Mouse (Mus musculus): ENCODE measurements around the gene Amph. TPM values are rescaled to one million over a fixed set of nuclear protein-coding genes. Genes with fewer than 3 reads are reported as not detected.

Gene Amph
- polyA plus RNA-seq, 1 experiment, result not detected

DNA sequence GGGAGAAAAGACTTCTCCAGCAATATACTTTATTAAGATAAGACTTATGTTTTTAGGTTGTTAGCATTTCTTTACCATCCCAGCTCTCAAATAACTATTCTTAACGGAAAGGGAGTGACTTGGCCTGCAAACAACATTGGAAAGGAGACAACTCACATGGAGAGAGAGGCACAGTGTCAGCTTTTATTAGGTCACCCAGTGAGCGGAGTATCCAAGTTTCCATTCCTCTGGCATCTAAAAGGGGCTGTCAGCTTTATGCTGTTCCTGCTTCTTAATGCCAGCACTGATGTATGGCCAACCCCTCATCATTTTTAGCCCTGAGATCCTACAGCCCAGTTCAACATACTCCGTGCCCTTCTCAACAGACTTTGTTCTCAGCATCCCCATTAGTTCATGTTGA lies 74.3 kb downstream of the Amph start:
- no peaks in the 10 kb centered on the region for H3K9me3 ChIP-seq
- TF ChIP-seq FLI1 (IDR thresholded peaks at IDR 0.05; ENCODE audit: low read length), result no peak
- TF ChIP-seq GATA1 (IDR thresholded peaks at IDR 0.05; ENCODE audit: borderline replicate concordance, low read length), result no peak
- no peaks in the 10 kb centered on the region for H3K36me3 ChIP-seq (replicated peaks; ENCODE audit: low read length)
- no peaks in the 10 kb centered on the region for H3K4me1 ChIP-seq
- no peak overlapping the region for H3K4me3 ChIP-seq (replicated peaks)
- no peaks in the 10 kb centered on the region for H3K27me3 ChIP-seq (replicated peaks)

DNA sequence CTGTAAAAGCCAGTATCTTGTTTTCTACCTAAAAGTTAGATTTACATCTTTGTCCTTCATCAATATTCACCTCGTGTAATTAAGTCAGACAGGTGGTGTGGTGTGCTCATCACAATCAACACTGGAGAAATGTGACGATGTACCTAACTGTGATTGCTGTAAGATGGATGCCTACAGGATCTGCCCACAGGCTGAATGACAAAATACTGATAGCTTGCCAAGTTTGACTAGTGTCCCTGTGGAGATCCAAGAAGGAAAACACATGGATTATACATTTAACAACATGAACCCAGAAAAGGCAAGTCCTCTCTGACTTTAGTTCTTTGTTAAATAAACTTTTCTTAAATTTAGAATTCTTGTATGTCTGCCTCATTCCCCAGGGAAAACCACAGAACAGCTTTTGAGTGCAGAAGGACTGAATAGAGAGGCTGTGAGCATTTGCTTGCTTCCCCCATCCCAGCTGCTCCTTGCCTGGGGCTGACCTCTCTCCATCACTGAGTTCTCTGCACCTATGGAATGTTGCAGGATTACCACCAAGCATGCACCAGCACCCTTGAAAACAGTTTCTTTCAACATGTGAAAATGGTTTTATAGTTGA lies 77.2 kb downstream of the Amph start:
- H3K9me3 ChIP-seq, result no peaks in the 10 kb centered on the region
- H3K27me3 ChIP-seq (replicated peaks), result no peaks in the 10 kb centered on the region
- no peak for TF ChIP-seq GATA1 (IDR thresholded peaks at IDR 0.05; ENCODE audit: borderline replicate concordance, low read length)
- TF ChIP-seq FLI1 (IDR thresholded peaks at IDR 0.05; ENCODE audit: low read length), result no peak
- no peak overlapping the region for H3K4me3 ChIP-seq (replicated peaks)
- no peaks in the 10 kb centered on the region for H3K36me3 ChIP-seq (replicated peaks; ENCODE audit: low read length)
- no peaks in the 10 kb centered on the region for H3K4me1 ChIP-seq

DNA sequence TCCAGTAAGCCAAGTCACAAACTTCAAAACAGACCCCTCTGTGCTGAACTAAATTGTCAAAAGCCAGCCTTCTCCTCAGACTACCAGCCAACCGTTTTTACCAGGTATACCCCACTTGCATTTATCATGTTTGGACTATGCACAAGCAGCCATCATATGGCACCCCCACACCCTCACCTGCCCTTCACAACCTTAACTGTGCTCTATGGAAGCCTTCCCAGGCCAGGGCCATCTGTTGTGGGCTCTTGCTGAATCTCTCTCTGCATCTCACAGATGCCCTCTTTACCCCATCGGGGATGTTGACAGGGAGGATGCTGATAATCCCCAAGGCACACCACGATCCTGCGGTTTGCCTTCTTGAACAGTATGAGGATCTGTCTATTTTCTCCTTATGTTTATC lies 77.9 kb downstream of the Amph start:
- TF ChIP-seq FLI1 (IDR thresholded peaks at IDR 0.05; ENCODE audit: low read length) (no peak), GATA1 (IDR thresholded peaks at IDR 0.05; ENCODE audit: borderline replicate concordance, low read length) (no peak)
- Histone ChIP-seq H3K4me3 (replicated peaks) (no peak overlapping the region), H3K9me3 (no peaks in the 10 kb centered on the region), H3K36me3 (replicated peaks; ENCODE audit: low read length) (no peaks in the 10 kb centered on the region), H3K27me3 (replicated peaks) (no peaks in the 10 kb centered on the region), H3K4me1 (no peaks in the 10 kb centered on the region)

DNA sequence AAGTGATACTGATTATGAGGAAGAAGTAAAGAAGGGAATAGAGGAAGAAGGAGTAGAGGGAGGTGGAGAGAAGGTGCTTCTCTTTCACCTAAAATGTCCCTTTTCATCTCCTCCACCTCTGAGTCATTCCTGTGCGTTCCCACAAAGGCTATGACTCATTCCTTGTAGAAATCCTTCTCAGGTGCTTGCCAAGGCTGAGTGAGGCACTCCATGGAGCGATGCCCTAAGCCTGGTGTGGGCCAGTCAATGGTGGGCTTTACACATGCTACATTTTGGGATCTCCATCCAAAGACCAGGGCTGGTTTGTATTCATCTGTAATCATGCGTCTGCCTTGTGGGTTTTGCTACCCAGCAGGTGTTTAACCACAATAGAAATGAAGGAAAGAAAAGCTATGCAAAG lies 78.9 kb downstream of the Amph start:
- Histone ChIP-seq H3K36me3 (replicated peaks; ENCODE audit: low read length) (no peaks in the 10 kb centered on the region), H3K4me3 (replicated peaks) (no peak overlapping the region), H3K4me1 (no peaks in the 10 kb centered on the region), H3K27me3 (replicated peaks) (no peaks in the 10 kb centered on the region), H3K9me3 (no peaks in the 10 kb centered on the region)
- no peak for TF ChIP-seq FLI1 (IDR thresholded peaks at IDR 0.05; ENCODE audit: low read length)
- no peak for TF ChIP-seq GATA1 (IDR thresholded peaks at IDR 0.05; ENCODE audit: borderline replicate concordance, low read length)

DNA sequence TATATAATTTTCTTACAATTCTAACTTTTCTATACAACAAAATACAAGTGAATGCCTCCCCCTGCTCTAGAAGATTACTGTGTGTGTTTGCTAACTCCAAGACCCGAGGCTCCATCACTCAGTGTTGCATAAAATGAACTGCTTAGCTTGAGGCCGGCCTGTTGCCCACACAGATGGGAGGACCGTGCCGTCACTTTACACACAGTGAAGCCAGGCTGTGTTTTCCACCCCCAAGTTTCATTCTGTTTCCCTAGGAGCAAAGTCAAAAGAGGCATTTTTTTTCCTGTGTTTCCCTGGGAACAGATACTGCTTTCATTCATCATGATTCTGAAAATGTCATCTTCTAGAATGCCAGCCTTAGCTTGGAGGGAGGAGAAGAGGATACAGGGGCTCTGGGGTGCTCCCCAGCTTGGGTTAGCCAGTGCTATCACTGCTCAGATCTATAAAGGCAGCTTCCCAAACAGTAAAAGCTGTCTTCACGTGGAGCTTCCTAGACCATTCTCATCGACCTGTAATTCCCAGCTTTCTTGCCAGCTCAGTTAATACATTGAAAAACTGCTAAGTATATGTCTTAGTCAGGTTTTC lies 79.9 kb downstream of the Amph start:
- Histone ChIP-seq H3K4me1 (no peaks in the 10 kb centered on the region), H3K4me3 (replicated peaks) (no peak overlapping the region), H3K36me3 (replicated peaks; ENCODE audit: low read length) (no peaks in the 10 kb centered on the region), H3K9me3 (no peaks in the 10 kb centered on the region), H3K27me3 (replicated peaks) (no peaks in the 10 kb centered on the region)
- TF ChIP-seq FLI1 (IDR thresholded peaks at IDR 0.05; ENCODE audit: low read length) (no peak), GATA1 (IDR thresholded peaks at IDR 0.05; ENCODE audit: borderline replicate concordance, low read length) (no peak)

DNA sequence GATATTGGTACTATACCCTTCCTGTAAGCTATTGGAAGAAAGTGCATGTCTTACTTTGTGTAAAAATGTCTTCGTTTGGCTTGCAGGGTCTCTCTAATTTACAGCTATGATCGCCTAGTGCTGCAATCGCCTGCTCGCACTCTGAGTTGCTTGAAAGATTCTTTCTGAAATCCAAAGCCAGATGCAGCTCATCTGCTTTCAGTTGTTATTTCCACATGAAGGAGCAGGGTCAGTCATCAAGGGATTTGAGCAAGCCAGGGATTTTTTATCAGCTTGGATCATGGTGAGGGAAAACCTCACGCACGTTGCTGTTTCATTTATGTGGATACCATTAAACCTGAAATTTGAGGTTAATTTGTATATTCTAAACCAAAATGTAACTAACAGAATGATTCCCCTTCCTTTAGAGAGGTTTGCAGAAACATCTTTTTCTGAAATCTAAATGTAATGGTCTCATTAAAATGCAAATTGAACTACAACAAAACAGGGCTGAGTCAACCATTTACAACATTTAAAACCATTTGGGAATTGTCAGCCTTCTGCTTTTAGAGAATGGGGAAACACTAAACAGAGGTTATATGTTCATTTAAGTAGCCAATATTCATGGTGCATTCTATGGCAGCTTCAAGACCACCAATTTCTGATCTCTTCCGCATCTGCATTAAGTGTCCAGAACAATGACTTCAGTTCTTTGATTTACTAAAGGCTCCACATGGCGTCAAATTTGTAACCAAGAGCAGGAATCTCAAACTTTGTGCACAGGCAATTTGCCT lies 84.1 kb downstream of the Amph start:
- TF ChIP-seq GATA1 (IDR thresholded peaks at IDR 0.05; ENCODE audit: borderline replicate concordance, low read length) (no peak), FLI1 (IDR thresholded peaks at IDR 0.05; ENCODE audit: low read length) (no peak)
- no peaks in the 10 kb centered on the region for H3K4me1 ChIP-seq
- no peaks in the 10 kb centered on the region for H3K9me3 ChIP-seq
- no peaks in the 10 kb centered on the region for H3K36me3 ChIP-seq (replicated peaks; ENCODE audit: low read length)
- no peaks in the 10 kb centered on the region for H3K27me3 ChIP-seq (replicated peaks)
- H3K4me3 ChIP-seq (replicated peaks), result no peak overlapping the region

DNA sequence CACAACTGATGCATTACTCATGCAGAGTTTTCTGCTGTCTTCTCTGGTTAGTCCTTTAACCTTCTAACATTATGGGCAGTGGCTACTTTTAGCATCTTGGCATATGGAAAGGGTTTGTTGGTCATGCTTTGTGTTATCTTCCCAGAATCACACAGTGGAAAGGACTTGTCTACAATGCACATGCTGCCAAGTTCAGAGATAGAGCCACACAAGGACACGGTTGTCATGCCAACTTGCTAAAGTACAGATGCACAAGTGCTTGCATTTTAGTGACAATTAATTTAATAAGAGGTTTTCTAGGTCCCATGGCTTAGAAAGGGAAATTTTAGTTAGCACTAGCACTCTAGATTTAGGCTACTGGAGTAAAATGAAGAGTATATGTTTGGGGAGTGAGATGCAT lies 104.1 kb downstream of the Amph start:
- no peak overlapping the region for H3K4me3 ChIP-seq (replicated peaks)
- no peaks in the 10 kb centered on the region for H3K4me1 ChIP-seq
- TF ChIP-seq GATA1 (IDR thresholded peaks at IDR 0.05; ENCODE audit: borderline replicate concordance, low read length) (no peak), FLI1 (IDR thresholded peaks at IDR 0.05; ENCODE audit: low read length) (no peak)
- H3K27me3 ChIP-seq (replicated peaks), result no peaks in the 10 kb centered on the region
- H3K9me3 ChIP-seq, result no peaks in the 10 kb centered on the region
- no peaks in the 10 kb centered on the region for H3K36me3 ChIP-seq (replicated peaks; ENCODE audit: low read length)

DNA sequence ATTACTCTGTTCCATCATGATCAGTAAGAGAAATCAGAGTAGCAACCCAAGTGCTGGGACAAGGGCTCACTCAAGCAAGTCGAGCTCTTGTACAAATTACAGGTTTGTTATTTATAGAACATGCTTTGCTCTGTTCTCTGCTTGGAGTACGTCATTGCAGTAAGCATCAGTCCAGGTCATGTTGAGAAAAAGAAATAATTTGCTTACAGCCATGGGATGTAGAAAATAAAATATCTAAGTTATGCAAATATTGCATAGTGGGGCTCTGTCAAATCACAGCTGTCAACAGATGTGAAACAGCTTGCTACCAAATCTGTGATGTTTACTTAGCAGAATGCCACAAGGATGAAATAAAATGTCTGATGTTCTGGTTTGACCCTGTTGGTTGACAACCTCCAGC lies 106.5 kb downstream of the Amph start:
- H3K4me3 ChIP-seq (replicated peaks), result no peak overlapping the region
- no peaks in the 10 kb centered on the region for H3K27me3 ChIP-seq (replicated peaks)
- H3K36me3 ChIP-seq (replicated peaks; ENCODE audit: low read length), result no peaks in the 10 kb centered on the region
- no peaks in the 10 kb centered on the region for H3K4me1 ChIP-seq
- TF ChIP-seq GATA1 (IDR thresholded peaks at IDR 0.05; ENCODE audit: borderline replicate concordance, low read length) (no peak), FLI1 (IDR thresholded peaks at IDR 0.05; ENCODE audit: low read length) (no peak)
- H3K9me3 ChIP-seq, result no peaks in the 10 kb centered on the region

DNA sequence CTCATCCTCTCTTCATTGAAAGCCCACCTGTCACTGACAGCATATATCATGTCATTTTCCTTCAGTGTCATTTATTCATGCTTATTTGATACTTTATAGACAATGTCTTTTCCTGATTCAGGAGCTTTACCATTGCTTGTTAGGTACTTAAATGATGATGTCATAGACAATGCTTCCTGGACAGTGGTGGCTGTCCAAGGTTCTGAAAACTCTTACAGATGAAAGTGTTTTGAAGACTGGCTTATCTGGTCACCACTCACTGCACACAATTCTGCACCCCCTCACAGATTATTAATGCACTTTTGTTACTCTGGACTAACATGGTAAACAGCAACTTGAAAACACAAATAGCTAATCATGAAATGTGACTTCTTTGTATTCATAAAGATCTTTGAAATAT lies 124.3 kb downstream of the Amph start:
- Histone ChIP-seq H3K36me3 (replicated peaks; ENCODE audit: low read length) (no peaks in the 10 kb centered on the region), H3K27me3 (replicated peaks) (no peaks in the 10 kb centered on the region), H3K4me1 (no peaks in the 10 kb centered on the region), H3K4me3 (replicated peaks) (no peak overlapping the region), H3K9me3 (no peaks in the 10 kb centered on the region)
- no peak for TF ChIP-seq FLI1 (IDR thresholded peaks at IDR 0.05; ENCODE audit: low read length)
- no peak for TF ChIP-seq GATA1 (IDR thresholded peaks at IDR 0.05; ENCODE audit: borderline replicate concordance, low read length)

DNA sequence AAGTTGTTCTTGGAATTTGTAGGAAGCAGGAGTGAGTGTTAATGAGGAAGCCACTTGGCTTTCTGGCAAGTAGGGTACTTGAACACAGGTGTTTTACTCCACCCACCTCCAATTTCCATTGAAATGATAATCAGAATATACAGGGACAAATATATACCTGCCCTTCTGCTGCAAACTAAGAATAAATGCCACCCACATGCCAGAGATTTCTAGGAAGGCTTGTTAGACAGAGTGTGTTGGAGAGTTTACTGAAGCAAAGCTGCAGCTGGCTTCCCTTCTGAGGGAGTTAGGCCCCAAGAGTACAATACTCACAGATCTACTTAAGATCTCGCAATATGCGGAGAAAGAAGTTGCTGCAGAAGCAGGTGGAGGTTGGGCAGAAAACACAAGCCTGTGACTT lies 129.4 kb downstream of the Amph start:
- H3K36me3 ChIP-seq (replicated peaks; ENCODE audit: low read length), result no peaks in the 10 kb centered on the region
- TF ChIP-seq FLI1 (IDR thresholded peaks at IDR 0.05; ENCODE audit: low read length) (no peak), GATA1 (IDR thresholded peaks at IDR 0.05; ENCODE audit: borderline replicate concordance, low read length) (no peak)
- no peaks in the 10 kb centered on the region for H3K27me3 ChIP-seq (replicated peaks)
- no peak overlapping the region for H3K4me3 ChIP-seq (replicated peaks)
- H3K9me3 ChIP-seq, result no peaks in the 10 kb centered on the region
- H3K4me1 ChIP-seq, result no peaks in the 10 kb centered on the region
